Mouse (Mus musculus) heart, postnatal 36 days (tissue): ENCODE measurements around the gene Bmp5. TPM values are rescaled to one million over a fixed set of nuclear protein-coding genes. Genes with fewer than 3 reads are reported as not detected.
A peak's percentile ranks its signal among the peaks of the same experiment; 100 is the strongest.
"Not testable (repeated sequence)": the region's sequence is repeated elsewhere in the genome, so short reads cannot be mapped to it uniquely, and the experiment has no call there.

Experiments
- DNase-seq, 2 experiments: peaks; one replicate each; pipeline ENCODE4 v3.0.0; 2021 to 2022
- intact Hi-C: fragments of 180-260 bp; cut with DNase I; formaldehyde crosslinking; loops from one replicate; pipeline ENCODE4 v1.15.1; 2025
- total RNA-seq, 2 experiments: library from RNA; stranded (reverse); gene quantifications; 2 replicates each; pipeline ENCODE4 v1.2.3; 2021

Gene Bmp5
- total RNA-seq, result under 1 TPM; 0.67 to 0.79 TPM

DNA sequence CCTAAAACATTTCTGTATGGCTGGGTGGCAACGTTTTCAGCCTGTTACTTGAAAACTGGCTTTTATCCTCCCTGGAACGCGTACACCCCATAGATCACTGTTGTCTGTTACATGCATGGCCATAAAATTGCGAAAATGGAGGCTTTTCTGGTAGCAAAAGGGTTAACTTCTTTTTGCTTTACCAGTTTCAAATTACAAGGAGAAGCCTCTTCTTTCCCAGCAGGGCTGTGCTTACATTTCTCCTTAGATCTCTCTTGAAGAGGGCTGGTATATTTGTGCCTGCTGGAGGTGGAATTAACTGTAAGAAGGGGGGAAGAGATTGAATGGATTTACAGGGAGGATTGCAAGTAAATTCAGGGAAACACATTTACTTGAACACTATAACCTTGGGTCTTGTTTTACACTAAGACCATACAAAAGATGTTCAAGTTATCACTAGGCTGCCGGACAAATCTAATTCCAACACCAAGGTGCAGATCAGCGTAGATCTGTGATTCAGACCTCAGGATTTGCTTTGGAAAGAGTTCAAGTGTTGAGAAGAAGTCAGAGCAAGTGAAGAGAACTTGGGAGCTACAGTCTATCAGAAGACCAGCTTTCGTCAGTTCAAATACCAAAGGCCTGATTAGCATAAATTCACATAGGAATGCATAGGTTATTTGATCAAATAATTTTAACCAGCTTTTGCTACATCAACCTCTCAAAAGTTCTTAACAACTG lies at the start of gene Bmp5:
Bmp5 (plus strand) TSS at position 236 of the 717 bp plus-strand sequence.
- no peak for DNase-seq
- intact Hi-C loops, result no loop called here

DNA sequence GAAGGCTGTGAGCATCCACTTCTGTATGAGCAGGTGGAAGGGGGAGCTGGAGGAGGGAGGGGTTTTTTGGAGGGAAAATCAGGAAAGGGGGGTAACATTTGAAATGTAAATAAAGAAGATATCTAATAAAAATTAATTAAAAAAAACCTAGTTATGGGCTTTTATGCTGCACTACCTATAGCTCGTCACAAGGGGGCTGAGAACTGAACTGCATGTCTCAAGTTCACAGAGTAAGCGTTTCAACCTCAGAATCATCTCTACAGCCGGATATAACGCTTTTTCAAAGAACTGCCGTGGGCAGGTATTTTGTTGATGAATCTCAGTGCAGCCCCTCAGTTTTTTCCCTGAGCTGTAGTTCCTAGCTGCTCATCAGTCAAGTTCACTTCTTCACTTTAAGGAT lies 15.1 kb upstream of the Bmp5 start:
- intact Hi-C loops, result loop anchor here (5.0 to 10.0 kb wide), 3 partner anchors 232 to 1615 kb away; no protein-coding TSS in a partner anchor
- DNase-seq, result no peak

DNA sequence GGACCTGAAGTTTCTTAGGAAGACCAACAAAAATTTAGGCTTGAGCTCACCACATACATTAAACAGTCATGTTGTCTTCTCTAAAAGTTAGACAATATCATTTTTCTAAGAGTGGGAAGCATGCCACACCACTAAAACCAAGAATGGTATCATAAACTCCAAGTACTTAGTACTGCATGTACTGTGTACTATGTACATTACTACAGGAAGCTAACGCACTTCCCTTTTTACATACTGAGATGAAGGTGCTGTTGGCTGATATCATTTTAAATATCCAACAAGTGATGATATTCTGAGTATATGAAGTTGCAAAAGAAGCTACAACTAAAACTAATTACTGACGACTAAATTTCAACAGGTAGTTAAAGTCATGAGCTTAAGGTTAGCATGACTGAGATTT lies 13.6 kb upstream of the Bmp5 start:
- intact Hi-C loops, result loop anchor here (5.0 to 10.0 kb wide), 3 partner anchors 231 to 1613 kb away; no protein-coding TSS in a partner anchor
- DNase-seq, result no peak

DNA sequence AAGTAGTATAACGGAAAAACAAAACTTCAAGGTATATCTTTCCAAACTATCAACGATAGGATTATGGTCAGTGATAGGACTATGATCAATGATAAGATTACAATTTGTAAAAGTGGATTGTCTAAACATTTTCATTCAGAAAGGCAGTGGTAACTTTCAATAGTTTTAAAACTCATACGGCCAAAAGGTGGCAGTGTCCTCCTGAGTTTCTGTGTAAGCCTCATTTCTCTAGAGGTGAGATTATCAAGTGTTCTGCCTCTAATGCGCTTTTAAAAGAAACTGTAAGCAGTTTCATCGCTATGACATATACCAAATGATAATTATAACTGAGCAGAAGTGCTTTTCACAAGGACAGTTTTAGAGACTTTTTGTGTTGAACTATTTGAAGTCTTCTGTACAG lies 12.7 kb upstream of the Bmp5 start:
- intact Hi-C loops, result loop anchor here (1.0 to 10.0 kb wide), 5 partner anchors 230 to 1612 kb away; no protein-coding TSS in a partner anchor
- peak in 1 of 2 experiments; percentile 32 for DNase-seq

GRCm38 (mm10) chr9:75764792-75765191 lies 10.4 kb upstream of the Bmp5 start:
- DNase-seq, result no peak
- intact Hi-C loops, result loop anchor here (5.0 to 10.0 kb wide), 3 partner anchors 228 to 1610 kb away; no protein-coding TSS in a partner anchor

GRCm38 (mm10) chr9:75766521-75766920 lies 8.6 kb upstream of the Bmp5 start:
- no peak for DNase-seq
- intact Hi-C loops, result loop anchor here (10.0 kb wide), 1 partner anchor 1608 kb away; no protein-coding TSS in a partner anchor

GRCm38 (mm10) chr9:75769042-75769441 lies 6.1 kb upstream of the Bmp5 start:
- DNase-seq, result no peak
- intact Hi-C loops, result loop anchor here (10.0 kb wide), 1 partner anchor 1606 kb away; no protein-coding TSS in a partner anchor

DNA sequence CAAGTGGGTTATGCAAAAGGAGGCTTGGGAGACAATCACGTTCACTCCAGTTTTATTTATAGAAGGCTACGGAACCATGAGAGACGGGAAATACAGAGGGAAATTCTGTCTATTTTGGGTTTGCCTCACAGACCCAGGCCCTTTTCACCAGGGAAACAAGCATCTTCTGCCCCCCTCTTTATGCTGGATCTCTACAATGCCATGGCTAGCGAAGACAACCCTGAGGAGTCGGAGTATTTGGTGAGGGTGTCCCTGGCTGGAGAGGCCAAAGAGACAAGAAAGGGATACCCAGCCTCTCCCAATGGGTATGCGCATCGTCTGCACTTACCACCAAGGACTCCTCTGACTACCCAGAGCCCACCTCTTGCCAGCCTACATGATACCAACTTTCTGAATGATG lies 989 bp downstream of the Bmp5 start:
- intact Hi-C loops, result no loop called here
- no peak for DNase-seq

DNA sequence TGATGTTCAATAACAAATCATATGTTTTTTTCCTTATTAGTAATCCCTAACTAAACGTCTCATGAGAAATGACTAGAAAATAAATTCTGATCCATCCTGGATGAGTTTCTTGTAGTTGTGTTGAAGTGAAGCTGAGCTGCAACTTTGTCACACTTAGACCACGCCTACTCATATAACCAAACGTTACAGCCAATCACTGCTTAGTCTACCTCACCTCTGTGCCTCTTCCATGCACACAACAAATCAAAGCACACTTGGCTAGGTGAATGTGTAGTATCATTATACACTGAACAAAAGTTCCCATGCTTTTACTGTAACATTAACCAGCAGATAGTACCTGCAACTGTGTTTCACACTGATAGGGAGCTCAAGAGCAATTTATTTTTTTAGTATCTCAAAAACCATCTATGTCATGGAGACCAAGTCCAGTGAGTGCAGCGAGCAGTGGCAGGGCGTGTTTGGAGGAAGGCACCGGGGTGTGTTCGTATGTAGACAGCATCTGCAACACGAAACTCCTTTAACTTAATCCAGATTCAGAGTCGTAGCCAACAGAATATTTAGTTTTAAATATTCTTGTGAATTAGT lies 3.7 kb downstream of the Bmp5 start:
- intact Hi-C loops, result no loop called here
- DNase-seq, result no peak

DNA sequence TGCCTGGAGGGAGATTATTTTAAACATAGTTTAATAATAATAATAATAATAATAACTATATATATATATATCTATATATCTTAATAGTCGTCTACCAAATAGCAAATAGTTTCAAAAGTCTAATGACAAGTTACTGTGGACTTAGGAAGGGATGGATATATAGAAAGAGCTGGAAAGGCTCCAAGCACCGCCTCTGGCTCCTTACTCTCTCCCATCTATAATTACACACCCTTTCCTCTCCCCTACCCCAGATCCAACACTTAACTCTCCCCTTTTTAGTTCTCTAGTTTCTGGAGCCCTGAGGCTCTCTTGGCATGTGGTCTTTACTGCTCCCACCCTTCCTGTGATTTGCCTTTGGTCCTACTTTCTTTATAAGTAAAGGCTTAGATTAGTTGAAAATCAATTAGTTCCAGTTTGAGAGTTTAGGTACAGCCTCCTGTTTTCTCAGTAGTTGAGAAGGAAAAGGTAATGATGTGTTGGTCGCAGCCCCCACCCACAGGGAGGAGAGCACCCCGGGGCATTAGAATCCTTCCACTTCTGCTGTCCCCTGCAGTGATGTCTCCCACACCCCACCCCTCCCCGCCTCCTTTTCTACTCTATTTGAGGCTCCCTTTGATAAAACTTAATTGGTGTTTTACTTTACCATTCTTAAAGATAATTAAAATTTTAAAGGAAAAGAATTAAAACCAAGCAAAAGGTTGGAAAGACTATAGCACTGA lies 5.6 kb downstream of the Bmp5 start:
- intact Hi-C loops, result no loop called here
- no peak for DNase-seq

DNA sequence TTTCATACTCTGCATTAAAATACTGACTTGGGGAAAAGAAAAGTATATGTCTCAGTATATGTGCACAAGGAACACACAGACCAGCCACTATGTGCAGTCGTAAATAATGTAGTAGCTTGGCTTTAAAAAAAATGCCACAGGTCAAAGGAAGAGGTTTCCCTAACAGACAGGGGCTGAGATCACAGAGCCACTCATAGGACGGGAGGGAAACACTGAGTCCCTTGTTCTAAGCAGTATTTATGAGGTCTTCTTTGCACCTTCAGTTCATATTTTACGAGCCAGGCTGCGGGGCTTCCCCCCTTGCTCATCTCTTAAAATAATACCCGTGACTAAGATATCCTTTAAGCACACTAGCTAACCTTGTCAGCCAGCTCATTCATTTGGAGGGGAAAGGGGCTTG lies 6.4 kb downstream of the Bmp5 start:
- intact Hi-C loops, result no loop called here
- DNase-seq, result no peak

- DNase-seq, result no peak
- intact Hi-C loops, result no loop called here
These were observed 8.4 kb downstream of the Bmp5 start for GRCm38 (mm10) chr9:75783573-75783972.

- DNase-seq, result no peak
- intact Hi-C loops, result no loop called here
These were observed 10.8 kb downstream of the Bmp5 start for GRCm38 (mm10) chr9:75785959-75786358.

DNA sequence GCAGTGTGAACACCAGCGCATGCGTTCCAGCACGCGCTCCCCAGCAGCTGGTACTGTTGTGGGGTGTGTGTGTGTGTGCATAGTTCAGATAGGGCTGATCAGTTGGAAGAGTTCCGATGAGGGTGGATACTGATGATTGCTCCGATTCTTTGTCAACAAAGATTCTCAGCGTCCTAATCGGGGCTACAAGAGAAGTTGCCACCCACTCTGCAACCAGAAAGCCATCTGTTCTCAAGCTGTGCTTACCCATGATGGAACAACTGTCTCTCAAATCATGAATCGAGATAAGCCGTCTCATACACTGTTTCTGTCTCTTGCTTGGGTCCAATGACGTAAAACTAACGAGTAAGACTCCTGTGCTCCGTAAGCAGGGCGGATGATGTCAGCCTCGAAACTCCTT lies 12.0 kb downstream of the Bmp5 start:
- intact Hi-C loops, result no loop called here
- DNase-seq, result no peak

DNA sequence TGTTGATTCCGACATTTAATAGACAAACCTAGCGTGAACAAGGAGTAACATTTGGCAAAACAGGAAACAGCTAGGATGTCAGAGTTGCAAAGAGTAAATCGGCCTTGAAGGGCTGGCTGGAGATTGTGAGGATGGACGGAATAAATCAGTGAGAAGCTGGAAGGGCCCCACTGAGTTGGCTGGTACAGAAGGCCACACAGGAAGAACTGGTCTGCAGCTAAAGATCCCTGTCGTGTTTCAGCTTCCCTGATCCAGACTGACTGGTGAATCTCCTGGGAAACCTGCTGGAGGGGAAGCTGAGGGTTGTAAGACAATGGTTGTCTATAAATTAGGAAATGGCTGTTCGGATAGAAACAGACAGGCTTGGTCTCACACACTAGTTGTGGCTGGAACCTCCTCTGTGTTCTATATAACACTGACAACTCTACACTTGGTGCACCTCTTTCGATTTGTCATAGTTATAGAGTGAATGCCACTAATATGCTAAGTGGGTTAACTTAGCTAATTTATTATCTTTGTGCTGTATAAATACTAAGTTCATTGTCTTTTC lies 14.8 kb downstream of the Bmp5 start:
- DNase-seq, result no peak
- intact Hi-C loops, result no loop called here

- intact Hi-C loops, result no loop called here
- DNase-seq, result no peak
These were observed 29.8 kb downstream of the Bmp5 start for GRCm38 (mm10) chr9:75804940-75805339.

GRCm38 (mm10) chr9:75808179-75808578 lies 33.0 kb downstream of the Bmp5 start:
- intact Hi-C loops, result not testable (repeated sequence)

GRCm38 (mm10) chr9:75808659-75809058 lies 33.5 kb downstream of the Bmp5 start:
- intact Hi-C loops, result no loop called here
- DNase-seq, result no peak

More at GRCm38 (mm10) chr9:75808179-75808578, 33.0 kb downstream of the Bmp5 start:
- not testable (repeated sequence) for DNase-seq

- no peak for DNase-seq
- intact Hi-C loops, result no loop called here
These were observed 40.0 kb downstream of the Bmp5 start for GRCm38 (mm10) chr9:75815161-75815560.

DNA sequence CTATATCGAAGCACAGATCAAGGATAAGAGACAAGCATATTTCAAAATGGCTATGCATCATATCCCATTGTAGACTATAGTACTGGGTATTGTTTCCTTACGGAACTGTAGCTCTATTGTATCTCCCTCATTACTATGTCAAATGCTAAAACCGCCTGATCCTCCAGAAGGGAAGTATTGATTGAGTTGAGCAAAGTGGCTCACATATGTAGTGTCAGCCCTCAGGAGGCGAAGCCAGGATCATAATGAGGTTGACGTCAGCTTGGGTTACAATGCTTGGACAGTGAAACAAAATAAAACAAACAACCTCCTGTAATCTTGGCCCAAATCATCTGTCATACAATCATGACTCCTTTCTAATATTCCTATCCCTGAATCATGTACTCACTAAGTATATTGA lies 43.2 kb downstream of the Bmp5 start:
- intact Hi-C loops, result no loop called here
- no peak for DNase-seq

DNA sequence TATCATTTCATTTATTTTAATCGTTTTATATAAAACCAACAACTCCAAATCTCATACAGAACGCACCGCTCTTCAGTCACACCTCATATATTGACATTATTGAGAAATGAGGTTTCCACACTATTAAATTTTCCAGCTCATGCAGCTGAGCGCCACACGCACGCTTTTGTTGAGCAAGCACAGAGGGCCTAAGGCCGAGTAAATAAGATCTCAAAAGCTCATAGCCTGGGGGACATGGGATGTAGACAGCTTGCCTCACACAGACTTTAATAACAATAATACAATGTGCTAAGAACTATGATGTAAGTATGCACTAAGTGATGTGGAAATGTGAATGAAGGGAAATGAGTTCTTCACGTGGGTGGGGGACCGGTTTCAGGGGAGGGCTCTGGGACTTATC lies 57.3 kb downstream of the Bmp5 start:
- DNase-seq, result no peak
- intact Hi-C loops, result no loop called here
